ENCODE assay signal across 9 mouse cellular contexts in genomic region chr11:95610391-95610902, GRCm38 (mm10). TPM values are rescaled to one million over a fixed set of nuclear protein-coding genes. Genes with fewer than 3 reads are reported as not detected.
DNase-seq lines count a peak whose midpoint lies in the region; ATAC-seq lines count a peak whose summit lies in the region.
"Had no signal": no experiment of that assay in that cellular context is flagged by ENCODE, and none has a peak within 500 bp of the region (broad histone marks: within the 10 kb centered on the region; RNA-seq: fewer than 3 reads in every experiment).

No protein-coding gene starts in this region.

- H3K9me3 ChIP-seq in heart, embryonic 13.5 days: no peaks in the 10 kb centered on the region
- H3K9me3 ChIP-seq in hindbrain, embryonic 12.5 days (replicated peaks): no peaks in the 10 kb centered on the region
- H3K9me3 ChIP-seq in midbrain, embryonic 14.5 days (ENCODE audit: control insufficient read depth, low read length): no peaks in the 10 kb centered on the region

- no peak overlapping the region for H3K27ac ChIP-seq in heart, embryonic 13.5 days (replicated peaks)
- no peak overlapping the region for H3K27ac ChIP-seq in hindbrain, embryonic 12.5 days
- H3K27ac ChIP-seq in midbrain, embryonic 14.5 days (replicated peaks; ENCODE audit: low read depth, low read length): no peak overlapping the region; the same call in 1 of the 2 replicates

- DNase-seq in heart, adult 9 months (ENCODE audit: low spot score in 2 of 2): no peak
- DNase-seq in brain, adult 2 months (ENCODE audit: low read depth, low spot score): peak; percentile 31
- DNase-seq in midbrain, embryonic 14.5 days: peak; percentile 39
- no peak for DNase-seq in spleen, postnatal 14 days (ENCODE audit: low spot score in 2 of 2)
- DNase-seq in kidney, adult 9 months: no peak
- DNase-seq in cerebellum, adult 9-10 months: no peak
- DNase-seq: adrenal gland, postnatal 25 days had no signal

- 10% methylated on average over 15 of the region's 15 CpGs for WGBS in heart, embryonic 13.5 days
- 26% methylated on average over 15 of the region's 15 CpGs for WGBS in hindbrain, embryonic 12.5 days
- WGBS in midbrain, embryonic 14.5 days: 18% methylated on average over 15 of the region's 15 CpGs

- H3K9ac ChIP-seq in heart, embryonic 13.5 days: peak overlapping the region; percentile 61
- peak overlapping the region; percentile 44 for H3K9ac ChIP-seq in hindbrain, embryonic 12.5 days
- no peak overlapping the region; the same call in 1 of the 2 replicates for H3K9ac ChIP-seq in midbrain, embryonic 14.5 days (replicated peaks; ENCODE audit: low read length)

- no peak for ATAC-seq in heart, embryonic 13.5 days (ENCODE audit: extremely low read depth, insufficient number of reproducible peaks, low FRiP score, low TSS enrichment)
- ATAC-seq in hindbrain, embryonic 12.5 days (ENCODE audit: low FRiP score): no peak
- no peak for ATAC-seq in midbrain, embryonic 14.5 days (ENCODE audit: low FRiP score, low TSS enrichment)

- H3K36me3 ChIP-seq in heart, embryonic 13.5 days: no peaks in the 10 kb centered on the region
- H3K36me3 ChIP-seq in hindbrain, embryonic 12.5 days: no peaks in the 10 kb centered on the region
- H3K36me3 ChIP-seq in midbrain, embryonic 14.5 days (ENCODE audit: control insufficient read depth, insufficient read depth, low read length): no peaks in the 10 kb centered on the region

- peak overlapping the region; percentile 71 for H3K4me2 ChIP-seq in heart, embryonic 13.5 days
- peak overlapping the region; percentile 43 for H3K4me2 ChIP-seq in hindbrain, embryonic 12.5 days (replicated peaks)
- H3K4me2 ChIP-seq in midbrain, embryonic 14.5 days (ENCODE audit: low read length): peak overlapping the region; percentile 50

- H3K4me1 ChIP-seq in heart, embryonic 13.5 days: peaks cover 12% of the 10 kb centered on the region
- peaks cover 20% of the 10 kb centered on the region for H3K4me1 ChIP-seq in hindbrain, embryonic 12.5 days
- H3K4me1 ChIP-seq in midbrain, embryonic 14.5 days (ENCODE audit: control insufficient read depth, insufficient read depth, low read length): no peaks in the 10 kb centered on the region

- peak overlapping the region; percentile 46 for H3K4me3 ChIP-seq in heart, embryonic 13.5 days
- peak overlapping the region; percentile 9 for H3K4me3 ChIP-seq in hindbrain, embryonic 12.5 days
- peak overlapping the region; percentile 17 for H3K4me3 ChIP-seq in midbrain, embryonic 14.5 days (replicated peaks; ENCODE audit: low read depth, low read length)

- peaks cover 30% of the 10 kb centered on the region for H3K27me3 ChIP-seq in heart, embryonic 13.5 days (replicated peaks)
- peaks cover 15% of the 10 kb centered on the region; the same call in 1 of the 2 replicates for H3K27me3 ChIP-seq in hindbrain, embryonic 12.5 days
- H3K27me3 ChIP-seq in midbrain, embryonic 14.5 days (ENCODE audit: control insufficient read depth, insufficient read depth, low read length): no peaks in the 10 kb centered on the region

RNA-seq across cellular contexts. Expression of gene Ngfr, which starts 22.9 kb away (rescaled TPM):
- polyA plus RNA-seq in heart, embryonic 13.5 days (2015; fragmentation: Nextera tagmentation; extraction: Ambion mirVana): 3.3 and 4.9 TPM in 2 replicates
- polyA plus RNA-seq in hindbrain, embryonic 12.5 days (2016; fragmentation: Nextera tagmentation; extraction: Ambion mirVana): 38.6 and 41.3 TPM in 2 replicates
- 8.4 and 13.7 TPM in 2 replicates for polyA plus RNA-seq in midbrain, embryonic 14.5 days (2014; fragmentation: Nextera tagmentation; extraction: Ambion mirVana)

RNA-seq across cellular contexts. Expression of gene Phb, which starts 56.3 kb away (rescaled TPM):
- polyA plus RNA-seq in heart, embryonic 13.5 days (2015; fragmentation: Nextera tagmentation; extraction: Ambion mirVana): 241 and 267 TPM in 2 replicates
- 186 and 188 TPM in 2 replicates for polyA plus RNA-seq in hindbrain, embryonic 12.5 days (2016; fragmentation: Nextera tagmentation; extraction: Ambion mirVana)
- polyA plus RNA-seq in midbrain, embryonic 14.5 days (2014; fragmentation: Nextera tagmentation; extraction: Ambion mirVana): 183 and 207 TPM in 2 replicates

Comparison
In these comparisons a context has a peak if more than half of its experiments do, and no peak if none do; other contexts are left out.
1. DNase-seq: peak in brain, adult 2 months (single experiment) and midbrain, embryonic 14.5 days (single experiment); none in heart, adult 9 months (0 of 2), spleen, postnatal 14 days (0 of 2), kidney, adult 9 months (single experiment) and cerebellum, adult 9-10 months (single experiment).
2. Peak in every context shown above with its lines, with median percentiles within 50 percentile points of each other: H3K4me2 ChIP-seq and H3K4me3 ChIP-seq.